Mouse (Mus musculus) liver, adult 2 months (tissue): ENCODE measurements around the gene Rab4a. TPM values are rescaled to one million over a fixed set of nuclear protein-coding genes. Genes with fewer than 3 reads are reported as not detected.

ENCODE experiments used
- DNase-seq: peaks from one replicate; pipeline ENCODE4 v3.0.0-alpha.2; 2011; ENCODE audit warnings: low read depth, low spot score; ENCODE audit errors: extremely low read depth
- H3K27ac ChIP-seq: fragments of 200-500 bp; replicated peaks from 2 replicates; pipeline ENCODE4 v1.5.1; 2012; ENCODE audit warnings: low read depth, mild to moderate bottlenecking, control low read depth, inconsistent platforms, low read length; ENCODE audit not compliant: insufficient read depth
- H3K27me3 ChIP-seq: fragments of 200-500 bp; 2 replicates; pipeline ENCODE4 v1.6.1; 2012; ENCODE audit warnings: mild to moderate bottlenecking, moderate library complexity, low read length, inconsistent platforms; ENCODE audit not compliant: control insufficient read depth, insufficient read depth
- H3K36me3 ChIP-seq: fragments of 200-500 bp; 2 replicates; pipeline ENCODE4 v1.6.1; 2012; ENCODE audit warnings: low read length, inconsistent platforms; ENCODE audit not compliant: control insufficient read depth, insufficient read depth
- H3K4me1 ChIP-seq: fragments of 200-500 bp; 2 replicates; pipeline ENCODE4 v1.6.1; 2011; ENCODE audit warnings: low read length; ENCODE audit not compliant: control insufficient read depth, insufficient read depth
- H3K4me3 ChIP-seq: fragments of 200-500 bp; 2 replicates; pipeline ENCODE4 v1.5.1; 2011; ENCODE audit warnings: low read depth, mild to moderate bottlenecking, control low read depth, low read length, moderate library complexity; ENCODE audit not compliant: insufficient read depth
- H3K79me2 ChIP-seq: fragments of 200-500 bp; 2 replicates; pipeline ENCODE4 v1.6.1; 2012; ENCODE audit warnings: inconsistent platforms, mild to moderate bottlenecking, low read length, moderate library complexity; ENCODE audit not compliant: control insufficient read depth, insufficient read depth
- H3K9ac ChIP-seq: fragments of 200-500 bp; 2 replicates; pipeline ENCODE4 v1.6.1; 2012; ENCODE audit warnings: low read depth, mild to moderate bottlenecking, control low read depth, inconsistent platforms, low read length
- CTCF ChIP-seq: fragments of 200-500 bp; IDR thresholded peaks from 2 replicates; pipeline ENCODE4 v1.5.1; 2011; ENCODE audit warnings: low read depth, low read length, control low read depth
- POLR2A ChIP-seq: fragments of 200-500 bp; IDR thresholded peaks from 2 replicates; pipeline ENCODE4 v1.6.1; 2011; ENCODE audit warnings: low read length, control low read depth; ENCODE audit not compliant: insufficient read depth; ENCODE audit errors: extremely low read depth
- WGBS: fragments of 180-500 bp; shearing (Covaris S2); methylation state at CpG from one replicate; pipeline ENCODE4 v1.1.7; 2018; 5-methylcytosine and 5-hydroxymethylcytosine counted together
- polyA plus RNA-seq: library from polyadenylated mRNA; depleted of rRNA; stranded (reverse); fragments of >200 nt; gene quantifications from 2 replicates; pipeline ENCODE4 v1.2.3, GENCODE M21; 2012
- total RNA-seq: library from RNA; depleted of rRNA; stranded (reverse); fragments of >200 nt; gene quantifications from 2 replicates; pipeline ENCODE4 v1.2.3, GENCODE M21; 2014

The Rab4a gene
- total and polyA plus RNA-seq, 2 experiments, result 15.4 to 24.4 TPM

GRCm38 (mm10) chr8:123840578-123841345, 35.0 kb downstream of the Rab4a start:
- Histone ChIP-seq H3K9ac (no peak overlapping the region), H3K4me1 (no peaks in the 10 kb centered on the region), H3K27ac (no peak overlapping the region), H3K27me3 (no peaks in the 10 kb centered on the region), H3K36me3 (peaks cover 1% of the 10 kb centered on the region; the same call in 1 of the 2 replicates), H3K79me2 (no peaks in the 10 kb centered on the region), H3K4me3 (no peak overlapping the region)
- TF ChIP-seq CTCF (no peak), POLR2A (no peak)
- peak; percentile 57 for DNase-seq
- WGBS, result 79% methylated on average over 15 of the region's 15 CpGs

GRCm38 (mm10) chr8:123842086-123842485, 36.3 kb downstream of the Rab4a start:
- Histone ChIP-seq H3K27ac (no peak overlapping the region), H3K9ac (no peak overlapping the region), H3K27me3 (no peaks in the 10 kb centered on the region), H3K36me3 (peaks cover under 1% of the 10 kb centered on the region; the same call in 1 of the 2 replicates), H3K79me2 (no peaks in the 10 kb centered on the region), H3K4me1 (no peaks in the 10 kb centered on the region), H3K4me3 (no peak overlapping the region)
- WGBS, result 88% methylated on average over 12 of the region's 12 CpGs
- DNase-seq, result no peak
- TF ChIP-seq CTCF, result no peak
- no peak for TF ChIP-seq POLR2A

- Histone ChIP-seq H3K27me3 (no peaks in the 10 kb centered on the region), H3K9ac (no peak overlapping the region), H3K36me3 (no peaks in the 10 kb centered on the region), H3K79me2 (no peaks in the 10 kb centered on the region), H3K4me3 (no peak overlapping the region), H3K4me1 (no peaks in the 10 kb centered on the region), H3K27ac (no peak overlapping the region)
- no peak for TF ChIP-seq CTCF
- no peak for TF ChIP-seq POLR2A
- no peak for DNase-seq
- 90% methylated on average over 7 of the region's 7 CpGs for WGBS
These were observed 38.6 kb downstream of the Rab4a start for GRCm38 (mm10) chr8:123844341-123844740.

- no peak overlapping the region for H3K27ac ChIP-seq
- WGBS, result 90% methylated on average over 13 of the region's 13 CpGs
- no peaks in the 10 kb centered on the region for H3K36me3 ChIP-seq
- no peak overlapping the region for H3K9ac ChIP-seq
- H3K4me1 ChIP-seq, result no peaks in the 10 kb centered on the region
- TF ChIP-seq POLR2A, result no peak
- TF ChIP-seq CTCF, result no peak
- no peaks in the 10 kb centered on the region for H3K79me2 ChIP-seq
- no peak overlapping the region for H3K4me3 ChIP-seq
- no peak for DNase-seq
- H3K27me3 ChIP-seq, result no peaks in the 10 kb centered on the region
These were observed 39.3 kb downstream of the Rab4a start for GRCm38 (mm10) chr8:123845114-123845513.

GRCm38 (mm10) chr8:123845991-123846390, 40.2 kb downstream of the Rab4a start:
- H3K4me3 ChIP-seq, result no peak overlapping the region
- no peaks in the 10 kb centered on the region for H3K36me3 ChIP-seq
- no peak overlapping the region for H3K9ac ChIP-seq
- TF ChIP-seq CTCF, result no peak
- H3K27ac ChIP-seq, result no peak overlapping the region
- H3K27me3 ChIP-seq, result no peaks in the 10 kb centered on the region
- 93% methylated on average over 10 of the region's 10 CpGs for WGBS
- no peak for DNase-seq
- H3K79me2 ChIP-seq, result no peaks in the 10 kb centered on the region
- no peaks in the 10 kb centered on the region for H3K4me1 ChIP-seq

GRCm38 (mm10) chr8:123846509-123846908, 40.7 kb downstream of the Rab4a start:
- H3K27ac ChIP-seq, result no peak overlapping the region
- H3K4me1 ChIP-seq, result no peaks in the 10 kb centered on the region
- H3K36me3 ChIP-seq, result no peaks in the 10 kb centered on the region
- no peak for DNase-seq
- no peak overlapping the region for H3K4me3 ChIP-seq
- no peaks in the 10 kb centered on the region for H3K27me3 ChIP-seq
- WGBS, result 91% methylated on average over 12 of the region's 12 CpGs
- H3K79me2 ChIP-seq, result no peaks in the 10 kb centered on the region
- no peak for TF ChIP-seq POLR2A
- no peak for TF ChIP-seq CTCF
- H3K9ac ChIP-seq, result no peak overlapping the region
